Mouse (Mus musculus): ENCODE measurements at regions not wholly inside any gene's neighbourhood (a gene's known extent, or its start where the extent isn't known, plus 50 kb on each side); places are given as distances from the start of the nearest gene placed in this dataset.
"Not testable (repeated sequence)": the region's sequence is repeated elsewhere in the genome, so short reads cannot be mapped to it uniquely, and the experiment has no call there.

DNA sequence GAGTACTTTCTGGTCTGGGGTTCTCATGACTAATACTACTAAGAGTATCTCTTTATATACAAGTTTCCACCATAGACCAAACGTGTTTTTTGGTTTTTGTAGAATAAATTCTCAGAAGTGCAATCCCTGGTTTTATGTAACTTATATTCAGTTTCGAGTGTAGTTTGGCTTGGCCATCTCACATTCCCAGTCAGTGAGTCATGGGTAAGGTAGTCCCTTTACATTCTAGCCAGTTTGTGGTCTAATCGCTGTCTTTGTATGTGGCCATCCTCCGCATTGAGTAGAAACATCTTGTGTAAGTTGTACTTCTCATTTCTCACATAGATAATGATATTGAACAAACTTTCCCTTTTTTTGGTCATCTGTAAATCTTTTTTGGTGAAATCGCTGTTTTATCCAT, 88.3 kb downstream of the Anxa5 start:
- Histone ChIP-seq H3K36me3 (replicated peaks; ENCODE audit: control insufficient read depth, insufficient read depth, low read depth, low read length) (no peaks in the 10 kb centered on the region), H3K4me1 (ENCODE audit: control insufficient read depth, insufficient read depth, low read length) (no peaks in the 10 kb centered on the region), H3K4me2 (ENCODE audit: low read depth, low read length) (no peak overlapping the region), H3K27me3 (ENCODE audit: control insufficient read depth, insufficient read depth, low read length) (no peaks in the 10 kb centered on the region), H3K9ac (replicated peaks; ENCODE audit: low read length) (no peak overlapping the region), H3K4me3 (ENCODE audit: low read depth, low read length) (no peak overlapping the region), H3K9me3 (replicated peaks; ENCODE audit: control insufficient read depth, low read length) (no peaks in the 10 kb centered on the region), H3K27ac (replicated peaks; ENCODE audit: low read depth, low read length) (no peak overlapping the region)
- ATAC-seq (replicated peaks; ENCODE audit: insufficient number of reproducible peaks, low FRiP score, low TSS enrichment, low read depth) (no peak), DNase-seq (ENCODE audit: low spot score) (no peak)
- WGBS = 90% methylated on average over 5 of the region's 5 CpGs

DNA sequence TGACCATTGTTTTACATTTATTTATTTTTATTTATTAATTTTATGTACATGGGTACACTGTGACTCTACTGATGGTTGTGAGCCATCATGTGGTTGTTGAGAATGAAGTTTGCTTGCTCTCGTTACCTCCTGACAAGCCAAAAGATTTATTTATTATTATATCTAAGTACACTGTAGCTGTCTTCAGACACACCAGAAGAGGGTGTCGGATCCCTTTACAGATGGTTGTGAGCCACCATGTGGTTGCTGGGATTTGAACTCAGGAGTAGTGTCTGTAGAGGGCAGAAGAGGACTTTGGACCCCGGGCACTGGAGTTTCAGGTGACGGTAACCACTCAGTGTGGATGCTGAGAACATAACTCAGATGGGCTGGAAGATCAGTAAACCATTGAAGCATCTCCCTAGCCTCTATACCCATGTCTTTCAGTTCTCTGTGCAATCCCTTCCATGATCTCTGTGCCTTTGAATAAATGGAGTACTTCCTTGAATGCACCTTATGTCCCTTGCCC, 92.2 kb downstream of the Anxa5 start:
- 83% methylated on average over 4 of the region's 4 CpGs for WGBS
- ATAC-seq (replicated peaks; ENCODE audit: insufficient number of reproducible peaks, low FRiP score, low TSS enrichment, low read depth) = no peak
- no peak overlapping the region for H3K4me3 ChIP-seq (ENCODE audit: low read depth, low read length)

GRCm38 (mm10) chr3:36381621-36382193, 94.0 kb downstream of the Anxa5 start:
- Histone ChIP-seq H3K4me2 (ENCODE audit: low read depth, low read length) (no peak overlapping the region), H3K9me3 (replicated peaks; ENCODE audit: control insufficient read depth, low read length) (no peaks in the 10 kb centered on the region), H3K27me3 (ENCODE audit: control insufficient read depth, insufficient read depth, low read length) (no peaks in the 10 kb centered on the region), H3K9ac (replicated peaks; ENCODE audit: low read length) (no peak overlapping the region), H3K27ac (replicated peaks; ENCODE audit: low read depth, low read length) (no peak overlapping the region), H3K4me3 (ENCODE audit: low read depth, low read length) (no peak overlapping the region), H3K36me3 (replicated peaks; ENCODE audit: control insufficient read depth, insufficient read depth, low read depth, low read length) (no peaks in the 10 kb centered on the region), H3K4me1 (ENCODE audit: control insufficient read depth, insufficient read depth, low read length) (no peaks in the 10 kb centered on the region)
- DNase-seq (ENCODE audit: low spot score) (no peak), ATAC-seq (replicated peaks; ENCODE audit: insufficient number of reproducible peaks, low FRiP score, low TSS enrichment, low read depth) (no peak)
- 83% methylated on average over 5 of the region's 5 CpGs for WGBS

More for the DNA sequence above, 92.2 kb downstream of the Anxa5 start:
- no peak for DNase-seq (ENCODE audit: low spot score)
- no peaks in the 10 kb centered on the region for H3K36me3 ChIP-seq (replicated peaks; ENCODE audit: control insufficient read depth, insufficient read depth, low read depth, low read length)
- H3K27me3 ChIP-seq (ENCODE audit: control insufficient read depth, insufficient read depth, low read length) = no peaks in the 10 kb centered on the region
- H3K9ac ChIP-seq (replicated peaks; ENCODE audit: low read length) = no peak overlapping the region
- no peaks in the 10 kb centered on the region for H3K9me3 ChIP-seq (replicated peaks; ENCODE audit: control insufficient read depth, low read length)
- no peaks in the 10 kb centered on the region for H3K4me1 ChIP-seq (ENCODE audit: control insufficient read depth, insufficient read depth, low read length)
- no peak overlapping the region for H3K4me2 ChIP-seq (ENCODE audit: low read depth, low read length)
- H3K27ac ChIP-seq (replicated peaks; ENCODE audit: low read depth, low read length) = no peak overlapping the region

GRCm38 (mm10) chr3:36375722-36376121, 100.0 kb downstream of the Anxa5 start:
- DNase-seq (ENCODE audit: low spot score) (no peak), ATAC-seq (replicated peaks; ENCODE audit: insufficient number of reproducible peaks, low FRiP score, low TSS enrichment, low read depth) (no peak)
- Histone ChIP-seq H3K27me3 (ENCODE audit: control insufficient read depth, insufficient read depth, low read length) (no peaks in the 10 kb centered on the region), H3K9me3 (replicated peaks; ENCODE audit: control insufficient read depth, low read length) (no peaks in the 10 kb centered on the region), H3K4me1 (ENCODE audit: control insufficient read depth, insufficient read depth, low read length) (no peaks in the 10 kb centered on the region), H3K4me3 (ENCODE audit: low read depth, low read length) (no peak overlapping the region), H3K36me3 (replicated peaks; ENCODE audit: control insufficient read depth, insufficient read depth, low read depth, low read length) (no peaks in the 10 kb centered on the region), H3K27ac (replicated peaks; ENCODE audit: low read depth, low read length) (no peak overlapping the region), H3K9ac (replicated peaks; ENCODE audit: low read length) (no peak overlapping the region), H3K4me2 (ENCODE audit: low read depth, low read length) (no peak overlapping the region)
- 79% methylated on average over 2 of the region's 2 CpGs for WGBS

GRCm38 (mm10) chr3:36374939-36375338, 100.8 kb downstream of the Anxa5 start:
- Histone ChIP-seq H3K27ac (replicated peaks; ENCODE audit: low read depth, low read length) (no peak overlapping the region), H3K9ac (replicated peaks; ENCODE audit: low read length) (no peak overlapping the region), H3K4me1 (ENCODE audit: control insufficient read depth, insufficient read depth, low read length) (no peaks in the 10 kb centered on the region), H3K27me3 (ENCODE audit: control insufficient read depth, insufficient read depth, low read length) (no peaks in the 10 kb centered on the region), H3K4me2 (ENCODE audit: low read depth, low read length) (no peak overlapping the region), H3K36me3 (replicated peaks; ENCODE audit: control insufficient read depth, insufficient read depth, low read depth, low read length) (no peaks in the 10 kb centered on the region), H3K4me3 (ENCODE audit: low read depth, low read length) (no peak overlapping the region), H3K9me3 (replicated peaks; ENCODE audit: control insufficient read depth, low read length) (no peaks in the 10 kb centered on the region)
- ATAC-seq (replicated peaks; ENCODE audit: insufficient number of reproducible peaks, low FRiP score, low TSS enrichment, low read depth) (no peak), DNase-seq (ENCODE audit: low spot score) (no peak)
- WGBS = 79% methylated on average over 5 of the region's 5 CpGs

DNA sequence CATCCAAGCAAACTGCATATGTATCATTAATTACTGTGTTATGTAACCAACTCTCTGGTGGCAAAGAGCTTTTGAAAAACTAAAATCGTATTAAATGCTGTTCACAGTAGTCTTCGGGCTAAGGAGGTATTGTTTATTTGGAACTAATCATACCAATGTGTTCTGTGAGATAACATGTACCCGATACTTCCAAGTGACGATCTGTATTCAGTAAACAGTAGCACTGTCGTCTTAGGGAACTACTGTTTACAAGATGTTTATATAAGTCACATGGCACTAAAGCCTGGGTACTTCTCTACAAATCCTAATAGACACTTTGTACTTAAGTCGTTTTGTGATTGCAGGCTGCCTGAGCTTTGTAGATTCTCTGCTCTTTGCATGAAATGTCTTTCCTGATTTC, 114.8 kb downstream of the Anxa5 start:
- no peak overlapping the region for H3K4me3 ChIP-seq (ENCODE audit: low read depth, low read length)
- no peaks in the 10 kb centered on the region for H3K4me1 ChIP-seq (ENCODE audit: control insufficient read depth, insufficient read depth, low read length)
- no peak overlapping the region for H3K27ac ChIP-seq (replicated peaks; ENCODE audit: low read depth, low read length)
- WGBS = 72% methylated on average over 6 of the region's 6 CpGs
- H3K9ac ChIP-seq (replicated peaks; ENCODE audit: low read length) = no peak overlapping the region
- H3K4me2 ChIP-seq (ENCODE audit: low read depth, low read length) = no peak overlapping the region
- no peak for DNase-seq (ENCODE audit: low spot score)
- H3K27me3 ChIP-seq (ENCODE audit: control insufficient read depth, insufficient read depth, low read length) = no peaks in the 10 kb centered on the region
- no peaks in the 10 kb centered on the region for H3K9me3 ChIP-seq (replicated peaks; ENCODE audit: control insufficient read depth, low read length)
- no peaks in the 10 kb centered on the region for H3K36me3 ChIP-seq (replicated peaks; ENCODE audit: control insufficient read depth, insufficient read depth, low read depth, low read length)
- no peak for ATAC-seq (replicated peaks; ENCODE audit: insufficient number of reproducible peaks, low FRiP score, low TSS enrichment, low read depth)

GRCm38 (mm10) chr3:36354201-36354600, 121.5 kb downstream of the Anxa5 start:
- not testable (repeated sequence) for H3K9ac ChIP-seq (replicated peaks; ENCODE audit: low read length); H3K27me3 ChIP-seq (ENCODE audit: control insufficient read depth, insufficient read depth, low read length); H3K9me3 ChIP-seq (replicated peaks; ENCODE audit: control insufficient read depth, low read length); H3K36me3 ChIP-seq (replicated peaks; ENCODE audit: control insufficient read depth, insufficient read depth, low read depth, low read length); H3K27ac ChIP-seq (replicated peaks; ENCODE audit: low read depth, low read length); H3K4me2 ChIP-seq (ENCODE audit: low read depth, low read length); DNase-seq (ENCODE audit: low spot score); ATAC-seq (replicated peaks; ENCODE audit: insufficient number of reproducible peaks, low FRiP score, low TSS enrichment, low read depth); H3K4me1 ChIP-seq (ENCODE audit: control insufficient read depth, insufficient read depth, low read length); H3K4me3 ChIP-seq (ENCODE audit: low read depth, low read length)
- WGBS = 87% methylated on average over 3 of the region's 3 CpGs

- WGBS = 46% methylated on average over 4 of the region's 4 CpGs
- Histone ChIP-seq H3K36me3 (replicated peaks; ENCODE audit: control insufficient read depth, insufficient read depth, low read depth, low read length) (no peaks in the 10 kb centered on the region), H3K4me3 (ENCODE audit: low read depth, low read length) (no peak overlapping the region), H3K4me1 (ENCODE audit: control insufficient read depth, insufficient read depth, low read length) (no peaks in the 10 kb centered on the region), H3K9me3 (replicated peaks; ENCODE audit: control insufficient read depth, low read length) (no peaks in the 10 kb centered on the region), H3K27me3 (ENCODE audit: control insufficient read depth, insufficient read depth, low read length) (no peaks in the 10 kb centered on the region), H3K4me2 (ENCODE audit: low read depth, low read length) (no peak overlapping the region), H3K27ac (replicated peaks; ENCODE audit: low read depth, low read length) (no peak overlapping the region), H3K9ac (replicated peaks; ENCODE audit: low read length) (no peak overlapping the region)
- DNase-seq (ENCODE audit: low spot score) (no peak), ATAC-seq (replicated peaks; ENCODE audit: insufficient number of reproducible peaks, low FRiP score, low TSS enrichment, low read depth) (no peak)
Observed at GRCm38 (mm10) chr3:36352032-36352742, 123.5 kb downstream of the Anxa5 start.
